Mouse (Mus musculus): Measurements from ENCODE around the gene Arhgap28. TPM values are rescaled to one million over a fixed set of nuclear protein-coding genes. Genes with fewer than 3 reads are reported as not detected.

Gene Arhgap28
- polyA plus RNA-seq, 1 experiment from 2014 or later: 70.4 TPM

DNA sequence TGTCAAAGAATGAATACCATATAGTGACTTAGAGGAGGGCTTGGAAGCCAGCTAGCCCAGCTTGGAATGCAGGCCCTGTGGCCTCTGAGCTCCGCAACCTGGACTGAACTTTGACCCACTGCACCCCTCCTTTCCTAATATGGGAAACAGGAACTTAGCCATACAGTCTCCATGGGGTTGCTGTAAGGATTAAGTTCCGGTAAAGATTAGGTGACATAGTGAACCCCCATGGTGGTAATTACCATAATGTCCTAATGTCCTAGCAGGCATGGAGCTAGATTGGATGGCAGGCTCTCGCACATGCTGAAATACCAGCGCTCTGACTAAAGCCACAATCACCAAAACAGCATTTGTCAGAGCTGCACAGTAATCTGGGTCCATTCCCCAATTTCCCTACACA lies 95.8 kb downstream of the Arhgap28 start:
- DNase-seq (no peak), ATAC-seq (ENCODE audit: insufficient read depth) (no peak)
- Histone ChIP-seq H3K9ac (no peak overlapping the region), H3K9me3 (ENCODE audit: low read depth, low read length) (no peaks in the 10 kb centered on the region), H3K4me3 (ENCODE audit: low read depth, low read length) (no peak overlapping the region), H3K27me3 (ENCODE audit: insufficient read depth, low read length) (no peaks in the 10 kb centered on the region), H3K36me3 (ENCODE audit: insufficient read depth) (0 out of 2 replicates have a peak, but pooled peaks cover 5% of the 10 kb centered on the region), H3K4me2 (no peak overlapping the region), H3K4me1 (ENCODE audit: insufficient read depth) (peaks cover 4% of the 10 kb centered on the region; the same call in 1 of the 2 replicates), H3K27ac (ENCODE audit: low read depth) (peak overlapping the region; percentile 32; the same call in 1 of the 2 replicates)
- no peak for TF ChIP-seq CTCF (IDR thresholded peaks at IDR 0.05; ENCODE audit: low read depth)
- 69% methylated on average over 4 of the region's 4 CpGs for WGBS

DNA sequence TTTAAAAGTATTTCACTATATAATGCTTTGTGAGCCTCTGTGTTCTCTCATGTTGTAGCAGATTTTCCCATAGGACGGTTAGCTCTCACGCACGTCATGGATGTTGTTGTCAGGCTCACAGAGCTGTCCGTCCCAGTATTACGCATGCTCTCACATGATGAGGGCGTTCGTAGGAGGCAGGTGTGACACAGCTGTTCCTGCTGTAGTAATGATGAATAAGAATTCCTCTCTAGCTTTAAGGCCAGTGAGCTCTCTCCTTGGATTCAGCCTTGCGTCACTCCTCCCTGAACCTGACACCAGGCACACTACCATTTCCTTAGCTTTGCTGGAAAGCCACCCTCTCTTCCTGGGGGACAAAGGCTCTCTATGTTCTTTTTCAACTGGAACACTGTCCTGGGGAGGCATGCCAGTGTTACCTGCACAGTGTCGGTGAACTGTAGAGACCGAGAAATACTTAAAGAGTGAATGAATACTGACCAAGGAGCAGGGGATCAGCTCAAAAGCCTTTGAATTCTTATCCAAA lies 96.3 kb downstream of the Arhgap28 start:
- 66% methylated on average over 10 of the region's 10 CpGs for WGBS
- Histone ChIP-seq H3K9ac (no peak overlapping the region), H3K36me3 (ENCODE audit: insufficient read depth) (0 out of 2 replicates have a peak, but pooled peaks cover 5% of the 10 kb centered on the region), H3K4me1 (ENCODE audit: insufficient read depth) (peaks cover 4% of the 10 kb centered on the region; the same call in 1 of the 2 replicates), H3K4me2 (no peak overlapping the region), H3K9me3 (ENCODE audit: low read depth, low read length) (no peaks in the 10 kb centered on the region), H3K4me3 (ENCODE audit: low read depth, low read length) (no peak overlapping the region), H3K27me3 (ENCODE audit: insufficient read depth, low read length) (no peaks in the 10 kb centered on the region), H3K27ac (ENCODE audit: low read depth) (peak overlapping the region; percentile 32; the same call in 1 of the 2 replicates)
- ATAC-seq (ENCODE audit: insufficient read depth): peak; percentile 69
- peak; percentile 39 for DNase-seq
- TF ChIP-seq CTCF (IDR thresholded peaks at IDR 0.05; ENCODE audit: low read depth): no peak

DNA sequence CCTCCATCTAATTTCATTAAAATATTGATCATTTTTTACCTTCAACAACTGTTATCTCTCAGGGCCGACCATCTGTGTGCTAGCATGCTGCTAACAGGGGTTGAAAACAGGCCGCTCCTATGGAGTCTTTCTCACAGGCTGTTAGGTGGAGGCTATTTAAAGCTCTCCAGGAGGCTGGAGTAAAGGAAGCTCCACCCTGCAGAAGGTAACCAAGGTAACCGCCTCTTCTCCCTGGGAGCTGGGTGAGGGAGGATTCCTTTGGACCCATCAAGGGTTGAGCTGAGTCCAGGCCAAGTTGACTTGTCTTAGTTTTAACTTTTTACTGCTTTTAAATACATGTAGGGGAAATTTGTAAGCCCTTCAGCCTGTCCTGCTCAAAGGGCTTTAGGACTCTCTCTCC lies 97.7 kb downstream of the Arhgap28 start:
- Histone ChIP-seq H3K9ac (no peak overlapping the region), H3K4me1 (ENCODE audit: insufficient read depth) (peaks cover 4% of the 10 kb centered on the region; the same call in 1 of the 2 replicates), H3K4me2 (no peak overlapping the region), H3K27me3 (ENCODE audit: insufficient read depth, low read length) (no peaks in the 10 kb centered on the region), H3K9me3 (ENCODE audit: low read depth, low read length) (no peaks in the 10 kb centered on the region), H3K36me3 (ENCODE audit: insufficient read depth) (0 out of 2 replicates have a peak, but pooled peaks cover 5% of the 10 kb centered on the region), H3K4me3 (ENCODE audit: low read depth, low read length) (no peak overlapping the region), H3K27ac (ENCODE audit: low read depth) (no peak overlapping the region)
- no peak for TF ChIP-seq CTCF (IDR thresholded peaks at IDR 0.05; ENCODE audit: low read depth)
- DNase-seq (peak; percentile 34), ATAC-seq (ENCODE audit: insufficient read depth) (no peak)
- WGBS: 58% methylated on average over 3 of the region's 3 CpGs

DNA sequence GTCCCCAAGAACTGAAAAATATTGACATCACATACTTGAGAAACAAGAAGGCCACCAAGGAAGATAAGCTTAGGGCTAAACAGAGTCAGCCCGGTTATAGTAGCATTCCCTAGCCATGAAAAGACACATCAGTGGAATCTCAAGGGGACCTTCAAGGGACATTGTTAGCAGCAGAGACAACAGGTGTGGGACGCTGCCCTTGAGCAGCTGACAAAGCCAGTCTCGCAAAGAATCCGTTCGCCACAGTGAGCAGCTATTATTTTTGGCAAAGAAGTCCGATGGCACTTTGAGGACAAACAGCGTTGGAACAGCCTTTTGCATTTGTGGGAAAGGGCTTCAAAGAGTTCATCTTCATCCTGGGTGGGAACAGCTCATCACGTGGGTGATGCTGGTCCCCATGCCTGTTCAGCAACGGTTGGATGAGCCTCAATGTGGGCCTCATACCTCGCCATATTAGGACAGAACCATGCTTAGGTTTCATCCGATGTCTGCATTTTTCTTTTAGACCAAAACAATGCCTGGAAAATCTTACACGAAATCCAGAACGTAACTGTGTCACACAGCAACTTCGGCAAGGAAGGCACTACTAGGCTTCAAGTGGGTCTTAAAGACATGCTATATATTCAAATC lies 99.5 kb downstream of the Arhgap28 start:
- peaks cover 4% of the 10 kb centered on the region; the same call in 1 of the 2 replicates for H3K4me1 ChIP-seq (ENCODE audit: insufficient read depth)
- no peak overlapping the region for H3K4me3 ChIP-seq (ENCODE audit: low read depth, low read length)
- TF ChIP-seq CTCF (IDR thresholded peaks at IDR 0.05; ENCODE audit: low read depth): no peak
- H3K9me3 ChIP-seq (ENCODE audit: low read depth, low read length): no peaks in the 10 kb centered on the region
- H3K9ac ChIP-seq: no peak overlapping the region
- no peak overlapping the region for H3K4me2 ChIP-seq
- no peak overlapping the region for H3K27ac ChIP-seq (ENCODE audit: low read depth)
- DNase-seq: no peak
- H3K36me3 ChIP-seq (ENCODE audit: insufficient read depth): peaks cover 15% of the 10 kb centered on the region; the same call in 1 of the 2 replicates
- no peaks in the 10 kb centered on the region for H3K27me3 ChIP-seq (ENCODE audit: insufficient read depth, low read length)
- WGBS: 83% methylated on average over 14 of the region's 14 CpGs
- no peak for ATAC-seq (ENCODE audit: insufficient read depth)

DNA sequence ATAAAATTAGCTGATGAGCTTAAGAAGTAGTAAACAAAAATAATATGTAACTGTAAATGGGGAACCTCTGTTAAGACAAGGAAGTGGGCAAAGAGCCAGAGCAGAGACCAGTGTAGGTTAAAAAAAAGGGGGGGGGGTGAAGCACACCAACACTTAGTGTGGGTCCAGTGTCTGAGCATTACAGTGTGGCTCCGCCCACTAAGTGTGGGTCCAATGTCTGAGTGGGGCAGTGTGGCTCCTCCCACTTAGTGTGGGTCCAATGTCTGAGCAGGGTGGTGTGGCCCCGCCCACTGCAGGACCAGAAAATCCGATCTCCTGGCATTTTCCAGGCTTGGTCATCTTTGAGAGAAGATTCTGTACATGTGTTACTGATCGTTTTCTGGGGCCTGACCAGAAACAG lies 101.1 kb downstream of the Arhgap28 start:
- ATAC-seq (ENCODE audit: insufficient read depth): no peak
- Histone ChIP-seq H3K4me1 (ENCODE audit: insufficient read depth) (no peaks in the 10 kb centered on the region), H3K9me3 (ENCODE audit: low read depth, low read length) (no peaks in the 10 kb centered on the region), H3K4me3 (ENCODE audit: low read depth, low read length) (no peak overlapping the region), H3K27me3 (ENCODE audit: insufficient read depth, low read length) (no peaks in the 10 kb centered on the region), H3K27ac (ENCODE audit: low read depth) (no peak overlapping the region), H3K36me3 (ENCODE audit: insufficient read depth) (peaks cover 25% of the 10 kb centered on the region), H3K9ac (no peak overlapping the region), H3K4me2 (no peak overlapping the region)
- DNase-seq: peak; percentile 32
- WGBS: 82% methylated on average over 4 of the region's 4 CpGs
- no peak for TF ChIP-seq CTCF (IDR thresholded peaks at IDR 0.05; ENCODE audit: low read depth)

DNA sequence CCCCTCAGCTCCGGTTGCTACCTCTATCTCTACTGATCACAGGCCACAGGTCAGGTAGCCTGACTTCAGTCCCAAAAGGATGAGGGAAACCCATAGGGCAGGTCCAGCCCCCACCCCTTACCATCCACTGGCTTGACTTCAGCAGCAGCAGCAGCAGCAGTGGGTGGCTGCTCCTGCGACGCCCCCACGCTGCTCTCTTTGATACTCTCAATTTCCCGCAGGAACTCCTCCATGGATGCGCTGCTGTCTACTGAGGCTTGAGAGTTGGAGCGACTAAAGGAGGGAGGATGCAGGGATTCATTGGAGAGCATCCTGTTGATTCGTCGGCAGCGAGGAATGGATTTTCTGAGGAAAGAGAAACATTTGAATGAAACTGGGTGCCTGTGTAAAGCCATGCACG lies 102.8 kb downstream of the Arhgap28 start:
- no peak for ATAC-seq (ENCODE audit: insufficient read depth)
- no peak for DNase-seq
- Histone ChIP-seq H3K36me3 (ENCODE audit: insufficient read depth) (peaks cover 39% of the 10 kb centered on the region), H3K9ac (no peak overlapping the region), H3K27ac (ENCODE audit: low read depth) (no peak overlapping the region), H3K4me1 (ENCODE audit: insufficient read depth) (no peaks in the 10 kb centered on the region), H3K27me3 (ENCODE audit: insufficient read depth, low read length) (no peaks in the 10 kb centered on the region), H3K4me3 (ENCODE audit: low read depth, low read length) (no peak overlapping the region), H3K9me3 (ENCODE audit: low read depth, low read length) (no peaks in the 10 kb centered on the region), H3K4me2 (no peak overlapping the region)
- WGBS: 80% methylated on average over 11 of the region's 11 CpGs
- TF ChIP-seq CTCF (IDR thresholded peaks at IDR 0.05; ENCODE audit: low read depth): no peak

DNA sequence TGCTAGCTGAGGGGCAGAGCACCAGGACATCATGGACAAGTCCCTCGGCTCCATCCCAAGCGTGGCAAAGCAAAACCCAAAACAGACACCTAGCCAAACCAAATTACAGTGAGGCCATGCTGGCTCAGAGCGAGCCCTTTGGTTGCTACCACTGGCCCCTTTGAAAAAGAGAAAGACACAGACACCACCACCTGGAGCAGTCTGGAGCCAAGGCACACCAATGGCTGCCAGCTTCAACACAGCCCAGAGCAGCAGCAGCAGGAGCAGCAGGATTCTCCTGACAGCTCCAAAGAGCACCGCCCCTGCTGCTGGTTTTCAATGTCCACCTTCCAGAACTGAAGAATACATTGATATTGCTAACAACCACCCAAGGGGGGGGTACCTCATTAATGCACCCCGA lies 104.5 kb downstream of the Arhgap28 start:
- ATAC-seq (ENCODE audit: insufficient read depth) (no peak), DNase-seq (no peak)
- no peak for TF ChIP-seq CTCF (IDR thresholded peaks at IDR 0.05; ENCODE audit: low read depth)
- no peak overlapping the region for H3K4me2 ChIP-seq
- no peaks in the 10 kb centered on the region for H3K4me1 ChIP-seq (ENCODE audit: insufficient read depth)
- 89% methylated on average over 5 of the region's 5 CpGs for WGBS
- no peak overlapping the region for H3K27ac ChIP-seq (ENCODE audit: low read depth)
- H3K27me3 ChIP-seq (ENCODE audit: insufficient read depth, low read length): no peaks in the 10 kb centered on the region
- H3K9me3 ChIP-seq (ENCODE audit: low read depth, low read length): no peaks in the 10 kb centered on the region
- no peak overlapping the region for H3K4me3 ChIP-seq (ENCODE audit: low read depth, low read length)
- H3K9ac ChIP-seq: no peak overlapping the region
- H3K36me3 ChIP-seq (ENCODE audit: insufficient read depth): peaks cover 52% of the 10 kb centered on the region
